Mouse (Mus musculus) mesoderm, embryonic 11.5 days (tissue): ENCODE data around the gene Olfr504.
"Not testable (repeated sequence)": the region's sequence is repeated elsewhere in the genome, so short reads cannot be mapped to it uniquely, and the experiment has no call there.

Source experiments
- DNase-seq: peaks from one replicate; pipeline ENCODE4 v3.0.0-alpha.2; 2012; ENCODE audit warnings: low read depth, low spot score

Olfr504 gene

GRCm38 (mm10) chr7:108565693-108566092, at the start of gene Olfr504:
Olfr504 (minus strand) TSS chr7:108565793.
- DNase-seq, result no peak

- DNase-seq, result no peak
Measured at GRCm38 (mm10) chr7:108614110-108614509, 48.5 kb upstream of the Olfr504 start.

- no peak for DNase-seq
Measured at GRCm38 (mm10) chr7:108610487-108610886, 44.9 kb upstream of the Olfr504 start, which contains the start of gene Olfr506. Olfr506 (plus strand) TSS chr7:108610787.

- not testable (repeated sequence) for DNase-seq
Measured at GRCm38 (mm10) chr7:108601916-108602315, 36.3 kb upstream of the Olfr504 start.

GRCm38 (mm10) chr7:108589797-108590196, 24.2 kb upstream of the Olfr504 start:
- DNase-seq, result no peak

- not testable (repeated sequence) for DNase-seq
Measured at GRCm38 (mm10) chr7:108544227-108544626, 21.4 kb downstream of the Olfr504 start, which contains the start of gene Olfr503. Olfr503 (plus strand) TSS chr7:108544527.

GRCm38 (mm10) chr7:108542416-108542815, 23.2 kb downstream of the Olfr504 start:
- DNase-seq, result no peak

GRCm38 (mm10) chr7:108524965-108525364, 40.6 kb downstream of the Olfr504 start, which contains the start of gene Olfr502:
Olfr502 (minus strand) TSS chr7:108525065.
- no peak for DNase-seq
